Mouse (Mus musculus): ENCODE measurements around the gene Gm5089.
A peak's percentile ranks its signal among the peaks of the same experiment; 100 is the strongest.

Gene Gm5089

GRCm38 (mm10) chr14:122477261-122477671 is 26.4 kb upstream of the Gm5089 start:
- DNase-seq = no peak

GRCm38 (mm10) chr14:122476822-122477215 is 25.9 kb upstream of the Gm5089 start:
- DNase-seq = no peak

GRCm38 (mm10) chr14:122476041-122476821 is 25.3 kb upstream of the Gm5089 start:
- DNase-seq = no peak

- no peak for DNase-seq
Measured at GRCm38 (mm10) chr14:122475557-122476040, 24.7 kb upstream of the Gm5089 start.

GRCm38 (mm10) chr14:122474891-122475556 is 24.1 kb upstream of the Gm5089 start, which contains the start of gene Zic2:
Zic2 (plus strand) TSS chr14:122475435.
- DNase-seq = no peak

- no peak for DNase-seq
Measured at GRCm38 (mm10) chr14:122474041-122474890, 23.4 kb upstream of the Gm5089 start.

- no peak for DNase-seq
Measured at GRCm38 (mm10) chr14:122473211-122473751, 22.4 kb upstream of the Gm5089 start.

- DNase-seq = no peak
Measured at GRCm38 (mm10) chr14:122472647-122473046, 21.7 kb upstream of the Gm5089 start.

GRCm38 (mm10) chr14:122472161-122472560 is 21.2 kb upstream of the Gm5089 start:
- no peak for DNase-seq

GRCm38 (mm10) chr14:122471449-122472085 is 20.7 kb upstream of the Gm5089 start:
- no peak for DNase-seq

GRCm38 (mm10) chr14:122468971-122469755 is 18.2 kb upstream of the Gm5089 start:
- no peak for DNase-seq

- no peak for DNase-seq
Measured at GRCm38 (mm10) chr14:122467926-122468841, 17.3 kb upstream of the Gm5089 start.

GRCm38 (mm10) chr14:122466756-122467362 is 15.9 kb upstream of the Gm5089 start:
- DNase-seq = no peak

GRCm38 (mm10) chr14:122465931-122466490 is 15.1 kb upstream of the Gm5089 start:
- no peak for DNase-seq

GRCm38 (mm10) chr14:122464763-122465741 is 14.1 kb upstream of the Gm5089 start, which contains the start of gene Zic5:
Zic5 (minus strand) TSS chr14:122465677.
- DNase-seq = no peak

- DNase-seq = no peak
Measured at GRCm38 (mm10) chr14:122464351-122464762, 13.4 kb upstream of the Gm5089 start.

- DNase-seq = peak in 1 of 2 experiments; percentile 29
Measured at GRCm38 (mm10) chr14:122463734-122464341, 12.9 kb upstream of the Gm5089 start.
